Mouse (Mus musculus) kidney, adult 2 months (tissue): ENCODE data around the gene Stard3. TPM values are rescaled to one million over a fixed set of nuclear protein-coding genes. Genes with fewer than 3 reads are reported as not detected.
A peak's percentile ranks its signal among the peaks of the same experiment; 100 is the strongest.

Experiments
- DNase-seq: peaks from one replicate; pipeline ENCODE4 v3.0.0; 2021
- H3K27ac ChIP-seq: fragments of 200-500 bp; 2 replicates; pipeline ENCODE4 v1.5.1; 2012; ENCODE audit warnings: low read depth, low read length, control low read depth, inconsistent platforms; ENCODE audit not compliant: insufficient read depth
- H3K27me3 ChIP-seq: fragments of 200-500 bp; replicated peaks from 2 replicates; pipeline ENCODE4 v1.6.1; 2012; ENCODE audit warnings: mild to moderate bottlenecking, moderate library complexity, low read length, inconsistent platforms; ENCODE audit not compliant: control insufficient read depth, insufficient read depth
- H3K36me3 ChIP-seq: fragments of 200-500 bp; 2 replicates; pipeline ENCODE4 v1.6.1; 2012; ENCODE audit warnings: mild to moderate bottlenecking, moderate library complexity, low read length, inconsistent platforms; ENCODE audit not compliant: control insufficient read depth, insufficient read depth
- H3K4me1 ChIP-seq: fragments of 200-500 bp; 2 replicates; pipeline ENCODE4 v1.6.1; 2011; ENCODE audit warnings: low read length; ENCODE audit not compliant: control insufficient read depth, insufficient read depth
- H3K4me3 ChIP-seq: fragments of 200-500 bp; 2 replicates; pipeline ENCODE4 v1.5.1; 2011; ENCODE audit warnings: mild to moderate bottlenecking, low read depth, low read length, control low read depth; ENCODE audit not compliant: insufficient read depth
- CTCF ChIP-seq: fragments of 200-500 bp; conservative IDR thresholded peaks from 2 replicates; pipeline ENCODE4 v1.5.1; 2011; ENCODE audit warnings: low read depth, mild to moderate bottlenecking, control low read depth, low read length, moderate library complexity, mixed read lengths; ENCODE audit not compliant: insufficient read depth, insufficient read length
- POLR2A ChIP-seq: fragments of 200-500 bp; IDR thresholded peaks from one replicate; pipeline ENCODE4 v1.6.1; 2011; ENCODE audit warnings: low read depth, low read length, control low read depth
- WGBS: fragments of 180-500 bp; shearing (Covaris S2); methylation state at CpG from one replicate; pipeline ENCODE4 v1.1.7; 2018; 5-methylcytosine and 5-hydroxymethylcytosine counted together
- polyA plus RNA-seq: library from polyadenylated mRNA; depleted of rRNA; stranded (reverse); fragments of >200 nt; gene quantifications from 2 replicates; pipeline ENCODE4 v1.2.3, GENCODE M21; 2012

Stard3 gene
- polyA plus RNA-seq, 1 experiment = 59.1 TPM

DNA sequence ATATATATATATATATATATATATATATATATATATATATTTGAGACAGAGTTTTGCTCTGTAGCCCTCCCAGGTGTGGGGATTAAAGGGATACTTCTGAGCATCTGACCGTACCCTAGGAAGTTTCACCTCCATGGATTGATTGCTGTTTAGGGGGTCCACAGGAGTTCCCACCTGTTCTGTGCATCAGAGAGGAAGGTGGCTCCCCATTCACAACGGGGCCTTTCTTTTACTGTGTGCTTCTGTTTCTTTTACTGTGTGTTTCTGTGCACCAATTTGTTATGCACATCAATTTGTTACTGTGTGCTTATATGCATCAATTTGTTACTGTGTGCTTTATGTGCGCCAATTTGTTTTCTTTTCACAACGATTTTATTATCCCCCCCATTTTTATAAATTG is 17.0 kb upstream of the Stard3 start:
- no peak overlapping the region for H3K4me3 ChIP-seq
- 72% methylated on average over 4 of the region's 4 CpGs for WGBS
- peaks cover 2% of the 10 kb centered on the region; the same call in 1 of the 2 replicates for H3K4me1 ChIP-seq
- no peaks in the 10 kb centered on the region for H3K36me3 ChIP-seq
- no peak for DNase-seq
- H3K27me3 ChIP-seq = no peaks in the 10 kb centered on the region
- TF ChIP-seq CTCF = no peak
- TF ChIP-seq POLR2A = no peak
- H3K27ac ChIP-seq = no peak overlapping the region

DNA sequence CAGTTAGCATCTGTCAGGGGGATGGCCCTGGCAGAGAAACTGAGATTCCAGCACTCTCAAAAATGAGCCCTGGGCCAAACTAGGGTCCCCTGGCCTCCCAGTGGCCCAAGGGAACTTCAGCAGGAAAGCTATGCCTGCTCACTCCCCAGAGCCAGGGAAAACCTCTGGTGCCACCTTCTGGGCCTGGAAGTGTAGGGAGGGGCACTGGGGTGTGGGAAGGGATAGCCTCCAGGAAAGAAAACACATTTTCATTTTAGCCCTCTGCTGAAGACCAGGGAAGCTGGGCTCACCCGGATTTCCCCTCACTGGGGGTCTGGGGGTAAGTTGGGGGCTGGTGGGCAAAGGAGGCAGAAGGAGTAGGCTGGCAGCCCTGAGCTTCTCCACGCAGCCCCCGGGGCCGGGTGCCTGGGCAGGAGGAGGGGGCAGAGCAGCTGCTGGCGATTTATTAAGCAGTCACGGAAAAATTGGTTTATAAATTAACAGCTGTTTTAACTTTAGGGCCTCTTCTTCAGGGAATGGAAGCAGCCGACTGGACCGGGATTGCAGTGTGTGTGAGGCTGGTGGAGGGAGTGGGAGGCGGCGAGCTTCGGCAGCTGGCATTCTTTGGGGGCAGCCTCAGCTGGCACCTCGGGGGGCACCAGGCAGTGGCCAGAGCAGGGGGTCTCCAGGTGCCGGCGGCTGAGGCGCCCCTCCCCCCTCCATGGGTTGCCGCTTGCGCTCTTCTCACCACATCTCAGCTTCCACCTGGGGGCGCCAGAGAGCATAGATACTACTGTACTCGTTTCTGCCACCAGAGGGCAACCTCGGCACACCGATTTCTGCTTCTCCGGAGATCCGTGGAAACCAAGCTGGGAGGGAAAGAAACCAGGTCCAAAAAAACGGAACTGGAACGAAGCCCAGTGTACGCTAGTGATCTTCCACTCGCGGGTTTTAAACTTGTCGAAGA is 15.9 kb upstream of the Stard3 start:
- peak; percentile 96 for DNase-seq
- no peaks in the 10 kb centered on the region for H3K27me3 ChIP-seq
- WGBS = 2% methylated on average over 29 of the region's 29 CpGs
- no peak for TF ChIP-seq POLR2A
- TF ChIP-seq CTCF = peak; percentile 100
- no peak overlapping the region for H3K27ac ChIP-seq
- no peaks in the 10 kb centered on the region for H3K36me3 ChIP-seq
- H3K4me3 ChIP-seq = peak overlapping the region; percentile 47; the same call in 1 of the 2 replicates
- H3K4me1 ChIP-seq = peaks cover 2% of the 10 kb centered on the region; the same call in 1 of the 2 replicates

DNA sequence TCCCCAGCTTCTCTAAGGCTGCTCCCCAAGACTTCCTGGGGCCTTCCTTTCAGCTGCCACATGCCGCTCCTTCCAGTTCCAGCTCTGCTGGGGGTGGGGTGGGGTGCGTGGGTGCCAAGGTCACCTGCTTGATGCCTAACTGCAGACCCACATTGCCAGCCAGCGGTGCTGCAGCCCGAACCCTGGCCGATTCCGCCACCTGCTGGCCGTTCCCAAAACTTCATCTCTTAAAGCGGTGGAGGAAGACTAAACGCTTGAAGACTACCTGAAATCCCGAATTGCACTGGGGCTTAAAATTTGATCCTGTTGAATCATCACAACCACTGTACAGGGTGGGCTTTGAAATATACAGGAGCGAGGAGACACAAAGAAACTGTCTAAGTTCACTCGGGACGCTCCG is 12.9 kb upstream of the Stard3 start:
- Histone ChIP-seq H3K4me1 (peaks cover 2% of the 10 kb centered on the region; the same call in 1 of the 2 replicates), H3K4me3 (no peak overlapping the region), H3K27me3 (no peaks in the 10 kb centered on the region), H3K27ac (no peak overlapping the region), H3K36me3 (no peaks in the 10 kb centered on the region)
- DNase-seq = peak; percentile 88
- TF ChIP-seq CTCF (peak; percentile 77), POLR2A (no peak)
- under 1% methylated on average over 14 of the region's 14 CpGs for WGBS

DNA sequence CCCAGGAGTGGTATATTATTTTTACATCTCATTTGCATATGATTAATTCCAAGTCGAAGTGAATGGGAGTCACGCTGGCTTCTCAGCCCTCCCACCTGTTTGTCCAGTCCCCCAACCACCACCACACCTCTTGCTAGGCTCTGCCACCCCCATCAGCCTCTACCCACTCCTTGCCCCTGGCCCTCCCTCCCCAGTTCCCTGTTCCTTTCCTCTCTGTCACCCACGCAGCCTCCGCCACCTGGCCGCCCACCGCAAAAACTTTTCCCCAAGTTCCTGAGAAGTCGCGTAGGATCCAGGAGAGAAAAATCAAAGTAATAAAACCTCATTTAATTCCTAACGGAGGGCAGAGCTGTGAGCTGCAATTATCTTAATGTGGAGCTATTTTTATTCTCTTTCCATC is 12.0 kb upstream of the Stard3 start:
- H3K27me3 ChIP-seq = no peaks in the 10 kb centered on the region
- no peak overlapping the region for H3K27ac ChIP-seq
- H3K4me1 ChIP-seq = peaks cover 2% of the 10 kb centered on the region; the same call in 1 of the 2 replicates
- TF ChIP-seq POLR2A (no peak), CTCF (no peak)
- no peak overlapping the region for H3K4me3 ChIP-seq
- WGBS = 15% methylated on average over 9 of the region's 9 CpGs
- no peak for DNase-seq
- no peaks in the 10 kb centered on the region for H3K36me3 ChIP-seq

DNA sequence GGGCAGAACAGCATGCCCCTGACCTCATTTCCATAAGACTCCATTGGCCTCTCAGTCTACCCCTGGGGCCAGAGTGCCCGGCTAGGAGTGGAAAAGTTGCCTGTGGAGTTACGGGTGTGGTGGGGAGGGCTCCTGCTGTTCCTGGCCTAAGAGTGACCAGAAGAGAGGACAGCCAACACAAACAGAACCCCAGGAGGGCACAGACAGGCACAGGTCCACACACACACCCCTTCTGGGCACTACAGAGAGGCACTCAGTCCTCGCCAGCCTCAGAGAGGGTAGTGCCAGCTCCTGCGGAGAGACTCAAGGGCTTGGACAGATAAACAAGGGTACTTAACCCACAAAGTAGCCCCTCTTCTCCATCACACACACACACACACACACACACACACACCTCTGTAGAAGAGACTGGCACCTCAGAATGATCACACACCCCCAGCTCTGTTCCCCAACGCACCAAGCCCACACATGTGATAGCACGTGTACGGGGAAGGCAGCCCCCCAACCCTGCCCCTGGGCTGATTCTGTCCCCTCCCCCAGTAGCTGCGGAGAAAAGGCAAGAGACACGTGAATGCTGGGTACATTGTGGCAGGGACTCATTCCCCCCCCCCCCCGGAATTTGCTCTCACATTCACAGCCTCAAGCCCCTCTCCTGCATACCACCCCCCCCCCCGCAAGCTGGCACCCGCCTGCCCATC is 10.6 kb upstream of the Stard3 start:
- peak overlapping the region; percentile 57; the same call in 1 of the 2 replicates for H3K4me3 ChIP-seq
- H3K27ac ChIP-seq = peak overlapping the region; percentile 31; the same call in 1 of the 2 replicates
- H3K36me3 ChIP-seq = no peaks in the 10 kb centered on the region
- DNase-seq = peak; percentile 74
- WGBS = 25% methylated on average over 12 of the region's 12 CpGs
- H3K4me1 ChIP-seq = 0 out of 2 replicates have a peak, but pooled peaks cover 2% of the 10 kb centered on the region
- TF ChIP-seq CTCF = no peak
- no peak for TF ChIP-seq POLR2A
- no peaks in the 10 kb centered on the region for H3K27me3 ChIP-seq

DNA sequence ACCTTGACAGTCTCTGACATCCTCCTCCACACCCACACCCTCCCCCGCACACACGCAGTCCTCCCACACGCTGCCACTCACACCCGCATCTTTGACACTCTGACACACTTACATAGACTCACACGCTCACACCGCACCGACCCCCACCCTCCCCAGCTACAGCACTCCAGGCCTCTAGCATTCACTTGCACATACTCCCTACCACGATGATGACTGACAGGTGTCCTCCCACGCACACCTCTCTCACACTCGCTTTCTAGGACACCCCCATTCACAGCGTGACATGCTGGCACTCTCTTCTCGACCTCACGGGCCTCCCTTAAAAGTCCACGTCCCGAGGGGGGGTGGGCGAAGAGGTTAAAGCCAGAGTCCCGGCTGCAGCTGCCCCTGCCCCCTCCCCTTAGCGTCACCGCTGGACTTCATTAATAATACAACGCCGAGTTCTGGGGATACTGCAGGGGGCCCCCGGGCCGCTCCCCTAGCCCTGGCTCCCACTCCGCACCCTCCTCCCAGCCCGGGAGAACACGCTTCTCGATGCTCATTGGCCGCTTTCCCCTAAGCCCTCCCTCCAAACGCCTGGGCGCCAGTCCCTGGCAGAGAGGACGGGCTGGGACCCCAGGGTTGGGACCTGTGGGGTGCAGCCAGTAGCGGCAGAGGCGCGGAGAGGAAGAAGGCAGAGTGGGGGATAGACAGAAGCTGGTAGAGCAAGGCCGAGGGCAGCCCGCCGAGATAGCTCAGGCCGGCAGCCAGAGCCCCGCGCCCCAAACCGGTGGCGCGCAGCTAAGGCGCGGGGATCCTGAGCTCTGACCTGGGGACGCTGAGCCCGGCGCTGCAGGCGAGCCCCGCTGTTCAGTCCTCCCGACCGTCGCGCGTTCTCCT is 9.8 kb upstream of the Stard3 start, which contains the start of gene Ppp1r1b:
Gene Ppp1r1b (plus strand): TSS at position 322 of the 879 bp plus-strand sequence.
- H3K36me3 ChIP-seq = no peaks in the 10 kb centered on the region
- H3K4me1 ChIP-seq = 0 out of 2 replicates have a peak, but pooled peaks cover 2% of the 10 kb centered on the region
- peak within 1 kb of the TSS; percentile 69 for H3K27ac ChIP-seq
- WGBS = under 1% methylated on average over 55 of the region's 55 CpGs
- H3K4me3 ChIP-seq = peak within 1 kb of the TSS; percentile 57
- DNase-seq = peak; percentile 75
- peak; percentile 36 for TF ChIP-seq POLR2A
- TF ChIP-seq CTCF = no peak
- no peaks in the 10 kb centered on the region for H3K27me3 ChIP-seq
